Mouse (Mus musculus) megakaryocyte, embryonic 14.5 days (primary cell): ENCODE measurements at regions not wholly inside any gene's neighbourhood (a gene's known extent, or its start where the extent isn't known, plus 50 kb on each side); places are given as distances from the start of the nearest gene placed in this dataset.

ENCODE experiments used
- H3K27me3 ChIP-seq: replicated peaks from 2 replicates; pipeline ENCODE3; 2012; ENCODE audit warnings: inconsistent platforms
- H3K36me3 ChIP-seq: replicated peaks from 2 replicates; pipeline ENCODE3; 2012; ENCODE audit warnings: low read length, inconsistent platforms, mixed read lengths
- H3K4me1 ChIP-seq: 2 replicates; pipeline ENCODE4 v1.6.1; 2012; ENCODE audit warnings: inconsistent platforms
- H3K4me3 ChIP-seq: replicated peaks from 2 replicates; pipeline ENCODE3; 2012; ENCODE audit warnings: moderate library complexity, mild to moderate bottlenecking, inconsistent platforms
- H3K9me3 ChIP-seq: 2 replicates; pipeline ENCODE4 v1.6.1; 2012; ENCODE audit warnings: inconsistent platforms
- FLI1 ChIP-seq: IDR thresholded peaks from 2 replicates; pipeline ENCODE4 v1.6.1; 2012; ENCODE audit warnings: low read length, inconsistent platforms, mixed read lengths
- GATA1 ChIP-seq: IDR thresholded peaks from 3 replicates; pipeline ENCODE4 v1.6.1; 2012; ENCODE audit warnings: mixed read lengths, low read length, inconsistent platforms, borderline replicate concordance

DNA sequence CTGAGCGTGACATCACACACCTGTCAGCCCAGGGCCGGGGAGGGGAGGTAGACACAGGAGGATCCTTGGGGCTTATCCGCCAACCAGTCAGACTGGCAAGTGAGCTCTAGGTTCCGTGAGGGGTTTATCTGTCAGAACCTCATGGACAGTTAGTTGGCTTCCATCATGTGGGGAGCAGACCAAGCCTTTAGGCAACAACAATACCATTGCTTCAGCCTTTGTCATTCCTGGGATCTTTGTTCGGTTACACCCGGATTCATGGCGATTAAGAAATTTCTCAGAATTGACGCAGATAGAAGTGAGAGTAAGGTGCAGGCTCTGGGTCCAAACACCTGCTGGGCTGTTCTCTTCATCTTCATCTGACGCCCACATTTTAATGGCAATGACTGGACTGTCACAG is 131.4 kb downstream of the Bcl2l11 start:
- TF ChIP-seq GATA1, result no peak
- TF ChIP-seq FLI1, result no peak
- no peaks in the 10 kb centered on the region for H3K36me3 ChIP-seq
- H3K4me1 ChIP-seq, result no peaks in the 10 kb centered on the region
- no peak overlapping the region for H3K4me3 ChIP-seq
- peaks cover 2% of the 10 kb centered on the region; the same call in 1 of the 2 replicates for H3K9me3 ChIP-seq
- peaks cover 37% of the 10 kb centered on the region for H3K27me3 ChIP-seq

DNA sequence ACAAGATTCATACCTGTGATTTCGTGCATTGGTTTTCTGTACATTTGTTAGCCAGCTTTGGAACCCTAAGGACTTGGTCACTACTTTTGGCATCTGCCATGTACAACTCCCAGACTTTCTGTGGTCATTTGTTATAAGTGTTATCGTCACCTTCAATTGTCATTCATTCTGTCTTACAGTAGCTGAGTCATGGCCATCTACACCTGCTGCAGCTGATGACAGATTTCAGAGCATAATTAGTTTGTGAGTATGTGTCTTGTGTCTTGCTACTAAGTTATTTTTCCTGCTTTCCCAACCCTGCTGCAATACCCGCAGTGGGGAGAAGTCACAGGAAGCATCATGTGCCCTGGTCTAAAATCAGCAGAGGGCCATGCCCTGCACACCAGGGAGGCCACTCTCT is 138.0 kb downstream of the Bcl2l11 start:
- Histone ChIP-seq H3K4me3 (no peak overlapping the region), H3K4me1 (no peaks in the 10 kb centered on the region), H3K9me3 (no peaks in the 10 kb centered on the region), H3K27me3 (peaks cover 44% of the 10 kb centered on the region), H3K36me3 (no peaks in the 10 kb centered on the region)
- no peak for TF ChIP-seq FLI1
- no peak for TF ChIP-seq GATA1

- no peak overlapping the region for H3K4me3 ChIP-seq
These were observed 139.5 kb downstream of the Bcl2l11 start for GRCm38 (mm10) chr2:128265014-128265990.

GRCm38 (mm10) chr2:128270377-128271129 is 144.7 kb downstream of the Bcl2l11 start:
- TF ChIP-seq GATA1 (no peak), FLI1 (no peak)
- peaks cover 40% of the 10 kb centered on the region for H3K27me3 ChIP-seq
- H3K4me1 ChIP-seq, result peaks cover 9% of the 10 kb centered on the region
- H3K4me3 ChIP-seq, result no peak overlapping the region
- no peaks in the 10 kb centered on the region for H3K36me3 ChIP-seq
- no peaks in the 10 kb centered on the region for H3K9me3 ChIP-seq

More at GRCm38 (mm10) chr2:128265014-128265990, 139.5 kb downstream of the Bcl2l11 start:
- Histone ChIP-seq H3K9me3 (no peaks in the 10 kb centered on the region), H3K4me1 (no peaks in the 10 kb centered on the region), H3K27me3 (peaks cover 41% of the 10 kb centered on the region), H3K36me3 (no peaks in the 10 kb centered on the region)
- TF ChIP-seq GATA1 (no peak), FLI1 (no peak)

GRCm38 (mm10) chr2:128272789-128273188 is 147.0 kb downstream of the Bcl2l11 start:
- no peak for TF ChIP-seq GATA1
- no peak for TF ChIP-seq FLI1
- H3K4me1 ChIP-seq, result peaks cover 17% of the 10 kb centered on the region
- peaks cover 36% of the 10 kb centered on the region for H3K27me3 ChIP-seq
- no peaks in the 10 kb centered on the region for H3K9me3 ChIP-seq
- no peak overlapping the region for H3K4me3 ChIP-seq
- H3K36me3 ChIP-seq, result no peaks in the 10 kb centered on the region

DNA sequence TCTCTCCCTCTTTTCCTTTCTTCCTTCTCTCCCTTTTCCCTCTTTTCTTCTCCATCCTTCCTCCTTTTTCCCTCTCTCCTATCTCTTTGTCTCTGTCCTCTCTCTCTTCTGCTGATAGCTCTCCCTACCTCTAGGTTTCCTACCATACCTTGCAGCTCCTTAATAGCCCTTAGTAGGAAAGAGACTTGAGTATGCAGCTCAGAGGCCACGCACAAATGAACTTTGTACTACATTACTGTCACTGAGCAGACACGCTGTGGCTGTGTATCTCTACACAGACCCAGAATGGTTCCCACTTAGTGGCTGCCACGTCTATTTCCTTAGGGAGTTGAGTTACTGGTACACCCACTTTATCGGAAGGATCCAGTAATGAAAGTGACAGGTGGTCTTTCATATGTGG is 147.5 kb downstream of the Bcl2l11 start:
- Histone ChIP-seq H3K4me1 (peaks cover 17% of the 10 kb centered on the region), H3K9me3 (no peaks in the 10 kb centered on the region), H3K4me3 (no peak overlapping the region), H3K36me3 (no peaks in the 10 kb centered on the region), H3K27me3 (peaks cover 33% of the 10 kb centered on the region)
- no peak for TF ChIP-seq FLI1
- no peak for TF ChIP-seq GATA1

DNA sequence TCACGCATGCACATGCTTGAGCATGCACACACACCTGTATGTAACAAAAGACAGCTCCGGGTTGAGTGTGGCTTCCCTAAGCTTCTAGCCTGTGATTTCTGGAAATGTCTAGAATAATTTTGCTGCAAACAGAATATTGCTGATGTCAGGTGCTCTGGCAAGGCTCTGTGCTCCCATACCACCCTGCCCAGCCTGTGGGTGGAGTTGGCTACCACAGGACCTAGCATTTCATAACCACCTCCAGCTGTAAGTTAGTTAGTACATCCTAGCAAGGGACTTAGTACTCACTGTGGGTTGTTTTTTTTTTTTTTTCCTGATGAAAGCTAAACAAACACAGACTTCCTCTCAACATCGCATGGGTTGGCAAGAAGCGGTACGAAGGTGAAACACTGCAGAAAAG is 150.5 kb downstream of the Bcl2l11 start:
- no peaks in the 10 kb centered on the region for H3K9me3 ChIP-seq
- no peaks in the 10 kb centered on the region for H3K36me3 ChIP-seq
- peaks cover 17% of the 10 kb centered on the region for H3K4me1 ChIP-seq
- peaks cover 40% of the 10 kb centered on the region for H3K27me3 ChIP-seq
- no peak overlapping the region for H3K4me3 ChIP-seq
- no peak for TF ChIP-seq FLI1
- TF ChIP-seq GATA1, result no peak

GRCm38 (mm10) chr2:128277387-128278123 is 151.7 kb downstream of the Bcl2l11 start:
- Histone ChIP-seq H3K4me1 (peaks cover 17% of the 10 kb centered on the region), H3K4me3 (no peak overlapping the region), H3K9me3 (no peaks in the 10 kb centered on the region), H3K27me3 (peaks cover 43% of the 10 kb centered on the region), H3K36me3 (no peaks in the 10 kb centered on the region)
- TF ChIP-seq FLI1, result no peak
- no peak for TF ChIP-seq GATA1

DNA sequence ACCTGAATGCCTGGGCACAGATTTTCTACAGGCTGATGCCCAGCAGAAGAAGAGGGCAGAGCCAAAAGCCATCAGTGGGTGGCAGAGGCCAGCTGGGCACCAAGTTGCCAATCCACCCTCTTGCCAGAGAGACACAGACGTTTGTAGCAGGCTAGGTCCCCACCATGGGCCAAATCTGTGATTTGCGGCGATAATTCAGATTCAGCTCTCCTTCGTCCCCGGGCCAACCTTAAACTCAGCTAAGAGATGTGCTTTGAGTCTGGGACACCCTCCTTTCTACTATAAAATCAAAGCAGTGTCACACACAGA is 152.2 kb downstream of the Bcl2l11 start:
- Histone ChIP-seq H3K27me3 (peaks cover 45% of the 10 kb centered on the region), H3K9me3 (no peaks in the 10 kb centered on the region), H3K4me1 (peaks cover 14% of the 10 kb centered on the region), H3K36me3 (no peaks in the 10 kb centered on the region), H3K4me3 (no peak overlapping the region)
- TF ChIP-seq FLI1, result no peak
- no peak for TF ChIP-seq GATA1
